Mouse (Mus musculus) c-Kit-positive CD71-positive TER-119-negative erythroid progenitor cells, embryonic 14.5 days (primary cell): ENCODE results near the gene Thumpd3.
A peak's percentile ranks its signal among the peaks of the same experiment; 100 is the strongest.

Source experiments
- DNase-seq: peaks from one replicate; pipeline ENCODE4 v3.0.0-alpha.2; 2013; ENCODE audit warnings: low read depth

Gene Thumpd3

DNA sequence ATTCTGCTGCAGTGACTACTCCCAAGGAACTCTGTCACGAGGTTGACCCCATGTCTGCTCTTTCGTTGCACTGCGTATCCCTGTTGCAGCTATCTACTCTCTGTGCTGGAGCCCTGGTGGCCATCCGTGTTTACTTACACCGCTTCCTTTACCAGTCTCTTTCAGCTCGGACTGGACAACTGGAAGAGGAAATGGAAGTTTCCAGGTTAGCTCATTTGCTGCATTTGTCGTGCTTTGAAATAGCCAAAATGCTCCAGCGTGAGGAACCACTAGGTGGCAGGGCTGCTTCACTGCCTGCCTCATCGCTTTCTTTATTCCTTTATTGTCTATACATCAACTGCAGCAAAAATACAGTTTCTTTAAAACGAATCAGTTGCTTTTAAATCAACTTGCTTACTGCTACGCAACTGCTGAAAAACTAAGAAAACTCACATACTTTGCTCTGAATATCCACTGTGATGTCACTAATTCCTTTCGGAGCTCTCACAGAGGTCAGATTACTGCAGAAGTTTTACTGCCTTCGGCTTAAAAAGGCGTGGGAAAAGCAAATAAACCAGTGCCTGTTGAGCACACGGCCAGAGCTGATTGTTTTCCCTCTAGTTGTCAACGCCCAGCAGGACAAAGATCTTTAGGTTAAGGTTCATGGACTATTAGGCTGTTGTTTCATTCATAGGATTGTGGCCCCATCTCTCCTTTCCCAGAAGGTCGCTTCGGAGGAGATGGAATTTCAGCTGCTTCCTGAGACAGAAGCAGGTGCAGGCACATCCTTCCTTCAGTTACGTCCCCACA lies 7.9 kb upstream of the Thumpd3 start:
- DNase-seq: peak; percentile 60

DNA sequence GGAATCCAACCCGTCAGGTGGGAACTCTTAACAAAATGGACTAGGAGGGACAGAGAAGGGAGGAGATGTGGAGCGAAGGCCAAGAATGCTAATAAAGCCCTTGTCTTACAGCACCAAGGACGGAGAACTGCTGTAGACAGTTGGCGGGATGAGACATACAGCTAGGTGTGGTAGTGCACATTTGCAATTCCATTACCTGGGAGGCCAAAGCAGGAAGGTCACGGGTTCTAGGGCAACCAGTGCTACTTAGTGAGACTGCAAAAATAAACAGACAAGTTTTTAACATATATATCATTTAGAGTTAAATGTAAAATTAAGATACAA lies 7.3 kb upstream of the Thumpd3 start:
- no peak for DNase-seq

DNA sequence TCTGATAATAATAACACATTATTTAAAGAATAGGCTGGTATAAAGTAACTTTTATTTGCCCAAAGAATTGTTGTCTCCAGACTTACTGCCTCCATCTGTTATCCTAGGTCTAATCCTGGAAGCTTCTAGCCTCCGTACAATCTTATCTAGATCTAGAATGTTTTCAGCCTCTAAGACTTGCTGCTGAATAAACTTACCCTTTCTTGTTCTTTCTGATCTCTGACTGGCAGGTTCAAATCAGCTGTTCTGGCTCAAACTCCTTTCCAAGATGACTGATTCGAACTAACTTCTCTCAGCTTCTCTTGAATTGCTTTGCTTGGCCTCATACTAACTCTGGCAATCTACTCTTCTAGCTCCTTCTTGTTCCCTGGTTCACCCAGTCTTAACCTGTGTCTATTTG lies 5.7 kb upstream of the Thumpd3 start:
- no peak for DNase-seq

DNA sequence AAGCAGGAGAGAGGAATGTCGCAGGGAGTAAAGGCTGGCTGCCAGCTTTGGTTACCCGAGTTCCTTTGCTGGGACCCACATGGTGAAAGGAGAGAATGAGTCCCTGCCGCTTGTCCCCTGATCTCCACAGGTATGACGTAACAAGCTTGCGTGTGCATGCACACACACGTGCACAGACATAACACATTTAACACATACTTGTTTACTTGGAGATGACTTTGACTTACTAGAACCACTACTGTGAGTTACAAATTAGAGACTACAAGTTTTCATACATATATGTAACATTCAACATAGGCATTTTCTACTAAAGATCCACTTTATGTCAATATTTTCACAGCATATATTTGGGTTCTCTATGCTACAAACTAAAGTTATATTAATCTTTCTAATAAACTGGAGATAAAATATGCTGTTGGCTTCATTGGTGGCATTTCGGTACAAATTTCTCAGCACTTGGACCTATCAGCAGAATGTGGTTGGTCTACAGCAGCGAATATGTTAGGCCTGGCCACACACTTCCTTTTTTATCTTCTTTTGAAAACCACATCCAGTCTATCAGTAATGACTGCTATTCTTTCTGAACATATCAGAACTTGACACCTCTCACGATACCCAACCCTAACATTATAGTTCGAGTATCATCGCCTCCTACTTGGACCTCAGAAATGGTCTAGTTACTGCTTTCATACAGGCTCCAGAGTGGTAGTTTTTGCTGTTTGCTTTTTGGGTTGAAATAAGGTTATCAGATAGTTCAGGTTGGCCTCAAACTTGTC lies 4.6 kb upstream of the Thumpd3 start:
- DNase-seq: peak; percentile 40

DNA sequence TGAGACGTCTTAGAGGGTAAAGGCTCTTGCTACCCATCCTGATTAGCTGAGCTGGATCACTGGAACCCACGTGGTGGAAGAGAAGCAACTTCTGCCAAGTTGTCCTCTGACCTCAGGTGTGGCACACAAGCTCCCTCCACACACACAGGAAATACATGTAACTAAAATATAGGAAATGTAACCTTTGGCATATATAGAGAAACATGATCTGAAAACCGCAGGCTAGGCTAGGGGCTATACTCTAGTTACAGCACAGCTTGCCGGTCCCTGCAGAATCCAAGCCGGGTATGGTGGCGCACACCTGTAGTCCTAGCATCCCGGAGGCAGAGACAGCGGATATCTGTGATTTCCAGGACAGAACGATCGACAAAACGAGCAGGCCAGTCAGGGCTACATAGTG lies 450 bp upstream of the Thumpd3 start:
- no peak for DNase-seq

DNA sequence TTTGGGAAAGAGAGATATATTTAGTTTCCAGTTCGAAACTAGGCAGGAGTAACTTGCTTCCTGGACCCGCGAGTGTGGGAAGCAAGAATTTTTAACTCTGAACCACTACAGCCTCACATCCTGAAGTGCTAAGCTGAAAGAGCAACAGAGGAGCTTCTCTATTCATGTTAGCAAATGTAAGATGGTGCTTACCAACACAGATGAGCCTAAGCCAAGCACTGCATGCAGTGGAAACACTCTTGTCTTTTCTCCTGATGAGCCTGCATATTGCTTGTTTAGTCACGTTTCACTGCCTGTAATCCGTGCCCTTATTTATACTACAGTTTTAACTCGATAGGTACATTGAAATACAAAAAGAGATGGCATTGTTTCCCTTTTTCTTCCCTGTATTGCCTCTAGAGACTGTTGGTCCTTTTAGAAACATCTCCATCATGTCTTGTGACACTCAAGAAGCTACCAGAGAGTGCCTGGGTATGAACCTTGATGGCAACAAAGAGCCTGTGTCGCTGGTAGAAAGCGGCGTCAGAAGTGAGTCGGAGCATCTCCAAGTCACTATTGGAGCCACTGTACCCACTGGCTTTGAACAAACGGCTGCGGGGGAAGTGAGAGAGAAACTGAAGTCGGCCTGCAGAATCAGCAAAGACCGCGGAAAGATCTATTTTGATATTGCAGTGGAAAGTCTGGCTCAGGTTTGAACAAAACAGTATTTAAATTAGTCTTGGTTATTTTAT lies 1.2 kb downstream of the Thumpd3 start:
- no peak for DNase-seq

DNA sequence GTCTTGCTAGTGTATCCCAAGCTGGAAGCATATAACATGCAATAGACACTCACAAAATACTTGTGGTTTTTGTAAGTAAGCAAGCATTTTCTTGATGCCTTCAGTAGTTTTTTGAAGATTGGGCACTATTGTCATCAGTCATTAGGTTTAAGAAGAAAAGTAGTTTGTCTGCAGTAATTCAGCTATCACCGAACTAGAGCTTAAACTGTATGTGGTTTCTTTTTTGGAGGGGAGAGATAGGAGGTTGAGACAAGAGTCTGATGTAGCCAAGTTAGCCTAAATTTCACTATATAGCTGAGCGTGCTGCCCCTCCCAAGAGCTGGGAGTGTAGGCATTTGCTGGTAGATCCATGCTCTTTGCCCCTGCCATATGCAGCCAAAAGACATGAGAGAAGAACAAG lies 2.3 kb downstream of the Thumpd3 start:
- DNase-seq: no peak

DNA sequence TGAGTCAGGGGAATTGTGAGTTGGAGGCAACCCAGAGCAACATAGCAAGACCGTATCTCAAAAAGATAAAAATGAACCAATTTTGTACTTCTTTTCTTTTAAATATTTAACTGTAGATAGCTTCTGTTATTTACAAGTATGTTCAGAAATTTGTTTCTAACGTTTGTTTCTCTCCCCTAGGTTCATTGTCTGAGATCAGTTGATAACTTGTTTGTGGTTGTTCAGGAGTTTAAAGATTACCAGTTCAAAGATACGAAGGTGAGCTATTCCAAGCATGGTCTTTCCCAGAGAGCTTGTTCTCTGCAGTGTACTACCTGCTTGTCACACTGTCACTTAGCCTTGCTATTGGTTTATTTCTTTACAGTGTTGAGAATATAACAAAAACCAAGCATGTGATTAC lies 3.1 kb downstream of the Thumpd3 start:
- no peak for DNase-seq

DNA sequence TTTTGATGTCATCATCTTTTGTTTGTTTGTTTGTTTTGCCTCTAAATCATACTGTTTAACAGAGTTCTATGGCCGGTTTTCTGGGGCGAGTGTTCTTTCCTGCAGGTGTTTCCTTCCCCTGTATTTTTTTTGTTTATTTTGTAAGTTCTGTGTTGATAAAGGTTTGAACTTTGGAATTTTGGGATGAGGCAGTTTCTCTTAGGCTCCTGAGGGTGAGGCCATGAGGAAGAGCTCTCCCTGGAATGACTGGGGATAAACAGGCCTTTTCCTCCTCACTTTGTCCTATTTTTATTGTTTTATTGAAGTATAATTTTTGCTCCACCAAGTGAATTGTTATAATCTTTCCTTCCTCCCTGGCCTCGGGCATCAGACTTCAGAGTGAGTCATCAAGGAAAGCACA lies 6.9 kb downstream of the Thumpd3 start:
- DNase-seq: no peak

DNA sequence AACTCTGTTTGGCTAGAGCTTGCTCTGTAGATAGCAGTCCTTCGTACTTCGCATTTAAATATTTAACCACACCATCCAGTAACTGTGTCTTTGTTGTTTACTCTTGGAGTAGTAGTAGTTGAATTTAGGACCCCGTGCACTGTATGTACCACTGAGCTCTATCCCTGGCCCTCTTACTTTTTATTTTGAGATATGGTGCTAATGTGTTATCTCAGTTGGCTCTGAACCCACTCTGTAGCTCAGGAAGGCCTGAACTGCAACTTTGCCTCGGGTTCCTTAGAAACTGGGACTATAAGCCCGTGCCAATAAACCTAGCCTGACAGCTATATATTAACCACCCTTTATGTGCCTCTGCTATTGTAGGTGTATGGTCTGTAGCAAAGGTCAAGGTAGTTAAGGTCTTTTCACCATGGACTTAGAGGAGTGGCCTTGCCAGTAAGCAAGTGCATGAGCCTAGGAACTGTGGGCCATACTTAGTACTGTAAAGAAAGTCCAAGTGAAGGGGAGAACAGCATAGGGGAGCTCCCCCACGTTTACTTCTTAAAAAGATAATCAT lies 8.6 kb downstream of the Thumpd3 start:
- DNase-seq: no peak

DNA sequence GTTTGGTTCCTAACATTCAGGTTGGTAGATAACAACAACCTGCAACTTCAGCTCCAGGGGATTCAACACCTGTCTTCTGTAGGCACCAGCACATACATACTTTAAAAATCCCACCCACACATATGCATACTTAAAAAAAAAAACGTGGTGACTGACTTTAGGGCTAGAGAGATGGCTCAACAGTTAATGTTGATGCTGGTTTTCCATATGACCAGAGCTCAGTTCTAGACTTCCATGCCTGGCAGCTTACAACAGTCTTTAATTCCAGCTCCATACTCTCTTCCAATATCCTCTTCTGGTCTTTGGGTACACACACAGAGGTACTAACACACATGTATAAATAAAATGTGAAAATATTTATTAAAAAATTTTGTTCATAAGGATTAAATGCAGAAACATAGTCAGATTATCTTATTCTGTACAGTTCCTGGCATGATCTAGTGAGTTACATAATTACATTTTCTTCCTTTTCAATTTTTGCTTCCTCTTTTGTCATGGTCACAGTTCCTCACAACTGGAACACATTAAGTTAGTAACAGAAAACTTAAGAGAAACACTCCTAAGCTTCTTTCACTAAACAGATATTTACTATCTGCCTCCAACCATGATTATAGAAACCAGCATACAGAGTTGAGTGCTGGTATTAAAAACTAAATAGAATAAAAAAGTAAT lies 15.0 kb downstream of the Thumpd3 start:
- DNase-seq: no peak

DNA sequence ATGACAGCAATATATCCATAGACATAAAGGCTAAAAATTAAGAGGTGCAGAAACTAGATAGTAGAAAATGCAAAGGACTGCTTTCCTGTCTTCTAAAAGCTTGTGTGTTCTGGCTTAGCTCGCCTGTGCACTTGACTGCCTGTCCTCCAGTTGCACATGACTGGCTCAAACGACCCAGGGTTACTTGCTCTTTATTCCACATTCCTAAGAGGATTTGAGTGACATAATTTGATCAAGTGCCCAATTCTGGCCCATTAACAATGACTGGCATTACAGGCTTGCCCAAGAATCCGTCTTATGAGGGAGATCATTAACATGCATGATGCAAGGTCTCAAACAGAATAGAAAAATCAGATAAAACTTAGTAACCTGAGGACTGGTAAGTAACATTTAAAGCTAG lies 16.2 kb downstream of the Thumpd3 start:
- no peak for DNase-seq

DNA sequence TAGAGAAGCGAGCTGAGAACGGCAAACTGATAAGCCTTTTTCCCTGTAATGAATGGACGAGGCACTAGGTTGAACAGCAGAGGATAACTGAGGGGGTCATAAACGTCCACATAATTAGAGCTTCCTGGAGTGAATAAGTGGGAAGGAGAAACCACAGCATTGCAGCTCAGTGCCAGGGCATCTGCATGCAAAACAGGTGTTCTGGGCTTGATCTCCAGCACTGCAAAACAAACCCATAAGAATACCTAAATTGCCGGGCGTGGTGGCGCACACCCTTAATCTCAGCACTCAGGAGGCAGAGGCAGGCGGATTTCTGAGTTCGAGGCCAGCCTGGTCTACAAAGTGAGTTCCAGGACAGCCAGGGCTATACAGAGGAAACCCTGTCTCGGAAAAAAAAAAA lies 17.3 kb downstream of the Thumpd3 start:
- no peak for DNase-seq

DNA sequence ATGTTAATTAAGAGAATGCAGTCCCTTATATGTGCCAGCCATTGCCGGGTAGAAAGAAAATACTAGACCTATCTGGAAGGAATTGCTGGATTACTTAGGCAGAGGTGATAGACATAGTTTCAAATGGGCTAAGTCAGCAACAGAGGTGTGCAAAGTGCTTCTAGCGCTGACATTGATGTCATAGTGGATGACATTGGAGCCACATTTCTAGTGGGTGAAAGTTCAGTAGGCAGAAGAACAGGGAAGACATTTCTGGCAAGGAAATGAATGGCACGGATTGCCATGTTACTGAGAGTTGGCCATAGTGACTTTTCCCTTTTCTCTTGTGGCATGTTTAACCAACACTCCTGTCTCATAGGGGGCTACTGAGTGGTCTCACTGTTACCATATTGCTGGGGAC lies 19.2 kb downstream of the Thumpd3 start:
- no peak for DNase-seq

DNA sequence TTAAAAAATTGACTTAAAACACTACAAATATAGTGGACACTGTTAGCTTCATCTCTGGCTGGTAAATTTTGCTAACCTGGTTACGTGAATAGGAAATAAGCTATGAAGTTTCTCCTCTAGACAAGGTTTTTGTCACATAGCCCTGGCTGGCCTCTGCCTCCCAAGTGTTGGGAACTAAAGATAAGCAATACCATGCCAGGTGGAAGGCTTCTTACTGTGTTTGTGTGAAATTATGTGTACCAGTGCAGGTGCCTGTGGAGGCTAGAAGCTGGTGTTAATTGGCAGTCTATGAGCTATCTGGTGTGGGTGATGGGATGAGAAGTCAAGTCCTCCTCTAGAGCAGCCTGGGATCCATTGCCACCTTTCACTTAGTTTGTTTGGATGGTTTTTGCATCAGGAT lies 23.1 kb downstream of the Thumpd3 start:
- no peak for DNase-seq

DNA sequence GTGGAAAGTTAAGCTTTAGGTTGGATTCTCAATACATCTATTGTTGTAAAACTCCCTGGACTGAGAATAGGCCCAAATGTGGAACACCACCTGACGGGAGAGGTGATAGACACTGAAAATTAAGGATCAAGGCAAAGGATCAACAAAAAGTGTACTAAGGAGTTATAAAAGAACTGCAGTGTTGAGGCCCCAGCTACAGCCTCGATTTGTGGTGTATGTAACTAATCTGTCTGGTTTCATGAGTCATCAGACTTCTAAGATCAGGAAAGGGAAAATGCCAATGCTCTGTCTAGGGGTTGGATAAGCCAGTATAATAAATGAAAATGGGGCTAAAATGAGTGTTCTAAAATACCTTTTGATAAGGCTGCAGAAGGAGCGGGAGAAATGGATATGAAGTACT lies 29.2 kb downstream of the Thumpd3 start:
- DNase-seq: no peak

DNA sequence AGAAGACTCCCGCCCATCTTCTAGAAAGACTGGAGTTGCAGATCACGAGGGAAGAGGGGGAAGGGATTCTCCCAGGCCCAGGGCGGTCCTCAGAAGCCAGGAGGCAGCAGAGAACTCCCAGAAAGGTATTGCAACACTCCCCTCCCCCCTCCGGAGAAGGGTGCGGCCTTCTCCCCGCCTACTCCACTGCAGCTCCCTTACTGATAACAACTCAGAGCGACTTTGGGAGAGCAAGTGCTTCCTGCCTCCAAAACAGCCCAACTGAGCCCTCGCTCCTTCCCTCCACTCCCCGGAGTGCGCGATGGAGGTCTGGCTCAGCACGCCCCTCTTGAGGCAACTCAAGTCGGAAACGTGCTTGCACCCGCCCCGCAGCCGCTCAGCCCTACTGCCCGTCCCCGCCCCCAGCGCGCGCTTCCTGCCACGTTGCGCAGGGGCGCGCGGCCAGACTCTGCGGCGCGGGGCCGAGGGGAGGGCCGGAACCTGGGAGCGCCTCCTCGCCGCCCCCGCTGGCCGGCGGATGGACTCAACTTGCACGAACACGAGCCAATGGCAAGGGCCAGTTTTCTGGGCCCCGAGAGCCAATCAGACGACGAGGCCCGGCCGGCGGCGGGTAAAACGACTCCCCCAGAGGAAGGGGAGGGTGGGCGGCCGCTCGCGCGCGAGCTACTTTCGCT lies 30.1 kb downstream of the Thumpd3 start:
- peak; percentile 95 for DNase-seq

DNA sequence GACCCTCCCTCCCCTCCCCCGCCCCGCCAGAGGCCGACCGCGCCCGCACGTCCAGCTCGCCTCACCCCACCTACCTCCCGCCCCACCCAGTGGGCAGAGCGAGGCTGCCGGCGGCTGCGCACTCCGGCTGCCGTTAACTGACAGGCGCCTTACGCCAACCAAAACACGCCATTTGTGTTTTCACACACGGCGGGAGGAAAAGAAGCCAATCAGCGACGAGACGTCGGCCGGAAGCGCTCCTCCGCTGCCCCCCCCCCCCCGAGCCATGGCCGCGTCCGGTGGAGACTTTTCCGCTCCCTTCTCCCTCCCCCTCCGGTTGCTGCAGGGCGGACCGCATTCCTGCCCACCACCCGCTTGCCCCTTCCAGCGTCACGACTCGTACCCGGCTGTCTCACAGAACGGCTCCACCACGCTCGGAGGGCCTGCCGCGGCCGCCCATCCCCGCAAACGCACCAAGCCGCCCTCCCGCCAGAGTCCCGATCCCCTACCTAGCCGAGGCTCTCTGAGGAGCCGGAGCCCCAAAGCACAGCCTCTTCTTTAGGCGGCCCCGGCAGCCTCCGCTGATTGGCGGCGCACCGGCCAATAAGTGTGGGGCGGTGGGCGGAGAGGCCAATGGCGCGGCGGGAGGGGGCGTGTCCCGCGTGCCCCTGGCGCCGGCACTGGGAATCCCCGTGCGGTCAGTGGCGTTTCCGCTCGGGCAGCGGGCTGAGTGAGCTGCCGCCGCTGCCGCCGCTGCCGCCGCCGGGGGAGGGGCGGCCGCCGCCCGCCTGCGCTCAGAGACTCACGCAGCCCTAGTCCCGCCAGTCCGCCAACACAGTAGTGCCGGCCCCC lies 30.9 kb downstream of the Thumpd3 start, which contains the start of gene Setd5:
Setd5 (plus strand) TSS at position 680 of the 831 bp plus-strand sequence.
- DNase-seq: peak; percentile 87

DNA sequence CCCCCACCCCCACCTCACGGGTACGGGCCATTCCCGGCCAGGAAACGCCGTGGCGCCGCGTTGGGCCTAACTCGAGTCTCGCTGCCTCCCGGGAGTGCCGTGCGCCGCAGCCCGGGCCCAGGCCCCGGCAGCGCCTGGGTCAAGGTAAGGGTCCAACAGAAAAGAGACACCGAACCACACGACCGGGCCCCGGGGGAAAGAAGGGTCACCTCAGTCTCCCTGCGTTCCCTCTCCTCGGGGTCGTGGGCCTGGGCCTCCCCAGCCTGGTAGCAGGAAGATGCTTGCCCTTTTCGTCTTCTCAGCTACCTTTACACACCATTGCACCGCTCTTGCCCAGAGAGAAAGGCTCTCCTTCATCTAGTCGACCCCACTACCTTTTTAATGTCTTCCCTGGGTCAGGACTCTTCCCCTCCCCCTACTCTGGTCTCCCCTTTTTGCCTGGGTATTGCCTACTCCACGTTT lies 31.6 kb downstream of the Thumpd3 start:
- no peak for DNase-seq

DNA sequence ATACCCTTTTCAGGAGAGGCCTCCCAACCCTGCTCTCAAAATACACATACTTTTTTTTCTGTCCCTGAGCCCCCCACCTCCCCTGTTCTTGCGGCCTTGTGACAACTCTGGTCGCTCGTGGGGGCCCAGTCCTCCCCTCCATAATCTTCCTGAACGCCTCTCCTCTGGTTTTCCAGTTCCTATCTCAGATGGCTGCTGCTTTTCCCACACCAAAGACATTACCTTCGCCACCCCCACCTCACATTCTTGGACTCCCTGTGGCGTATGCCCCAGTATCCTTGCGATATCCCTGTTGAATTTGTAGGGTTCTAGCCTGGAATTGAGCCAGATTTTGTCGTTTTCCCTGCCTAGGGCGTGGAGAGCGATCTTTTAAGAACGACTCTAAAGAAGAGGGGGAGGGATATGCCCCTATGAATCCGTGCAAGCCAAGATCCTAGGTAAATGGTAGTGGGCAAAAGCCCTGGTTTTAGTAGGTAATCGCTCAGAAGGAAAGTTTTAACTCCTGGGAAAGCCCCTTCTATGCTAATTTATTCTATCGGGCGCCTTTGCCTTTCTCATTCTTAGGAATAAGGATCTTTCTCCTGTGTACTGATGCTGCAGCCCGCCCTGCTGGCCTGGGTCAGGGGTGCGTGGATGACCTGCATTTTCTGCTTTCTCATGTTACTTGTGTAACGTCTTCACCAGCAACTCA lies 32.2 kb downstream of the Thumpd3 start:
- DNase-seq: no peak
